Mouse (Mus musculus): ENCODE results near the gene Ado. TPM values are rescaled to one million over a fixed set of nuclear protein-coding genes. Genes with fewer than 3 reads are reported as not detected.

Gene Ado
- polyA plus RNA-seq (2012; rRNA removed), result 10.1 and 12.6 TPM in 2 replicates

GRCm38 (mm10) chr10:67548877-67549731 is at the start of gene Ado:
Ado (minus strand) TSS chr10:67548955.
- DNase-seq (ENCODE audit: low spot score), result peak; percentile 94

GRCm38 (mm10) chr10:67595278-67595677 is 46.5 kb upstream of the Ado start:
- DNase-seq (ENCODE audit: low spot score), result no peak

- DNase-seq (ENCODE audit: low spot score), result no peak
Observed at GRCm38 (mm10) chr10:67585873-67586610, 37.3 kb upstream of the Ado start.

GRCm38 (mm10) chr10:67581698-67582285 is 33.0 kb upstream of the Ado start:
- DNase-seq (ENCODE audit: low spot score), result no peak

- no peak for DNase-seq (ENCODE audit: low spot score)
Observed at GRCm38 (mm10) chr10:67579830-67580229, 31.1 kb upstream of the Ado start.

GRCm38 (mm10) chr10:67573310-67573709 is 24.6 kb upstream of the Ado start:
- DNase-seq (ENCODE audit: low spot score), result no peak

GRCm38 (mm10) chr10:67571443-67571842 is 22.7 kb upstream of the Ado start:
- DNase-seq (ENCODE audit: low spot score), result no peak

- DNase-seq (ENCODE audit: low spot score), result no peak
Observed at GRCm38 (mm10) chr10:67569539-67569938, 20.8 kb upstream of the Ado start.

GRCm38 (mm10) chr10:67566104-67566503 is 17.3 kb upstream of the Ado start:
- no peak for DNase-seq (ENCODE audit: low spot score)

GRCm38 (mm10) chr10:67564509-67564908 is 15.8 kb upstream of the Ado start:
- no peak for DNase-seq (ENCODE audit: low spot score)

GRCm38 (mm10) chr10:67561185-67561584 is 12.4 kb upstream of the Ado start:
- DNase-seq (ENCODE audit: low spot score), result no peak

- no peak for DNase-seq (ENCODE audit: low spot score)
Observed at GRCm38 (mm10) chr10:67559765-67560394, 11.1 kb upstream of the Ado start.

GRCm38 (mm10) chr10:67558053-67558452 is 9.3 kb upstream of the Ado start:
- no peak for DNase-seq (ENCODE audit: low spot score)

- DNase-seq (ENCODE audit: low spot score), result no peak
Observed at GRCm38 (mm10) chr10:67548261-67548854, 397 bp downstream of the Ado start.

- DNase-seq (ENCODE audit: low spot score), result peak; percentile 31
Observed at GRCm38 (mm10) chr10:67547850-67548260, 900 bp downstream of the Ado start.

- no peak for DNase-seq (ENCODE audit: low spot score)
Observed at GRCm38 (mm10) chr10:67540591-67540990, 8.2 kb downstream of the Ado start.

- no peak for DNase-seq (ENCODE audit: low spot score)
Observed at GRCm38 (mm10) chr10:67539401-67539730, 9.4 kb downstream of the Ado start.

GRCm38 (mm10) chr10:67538585-67539400 is 10.0 kb downstream of the Ado start:
- DNase-seq (ENCODE audit: low spot score), result no peak

GRCm38 (mm10) chr10:67538106-67538505 is 10.6 kb downstream of the Ado start:
- DNase-seq (ENCODE audit: low spot score), result no peak

- DNase-seq (ENCODE audit: low spot score), result peak; percentile 76
Observed at GRCm38 (mm10) chr10:67537151-67537994, 11.4 kb downstream of the Ado start.

All from urinary bladder, adult 2 months (tissue).